Mouse (Mus musculus): ENCODE results near the gene Tcta.
"Not testable (repeated sequence)": the region's sequence is repeated elsewhere in the genome, so short reads cannot be mapped to it uniquely, and the experiment has no call there.

Tcta gene

DNA sequence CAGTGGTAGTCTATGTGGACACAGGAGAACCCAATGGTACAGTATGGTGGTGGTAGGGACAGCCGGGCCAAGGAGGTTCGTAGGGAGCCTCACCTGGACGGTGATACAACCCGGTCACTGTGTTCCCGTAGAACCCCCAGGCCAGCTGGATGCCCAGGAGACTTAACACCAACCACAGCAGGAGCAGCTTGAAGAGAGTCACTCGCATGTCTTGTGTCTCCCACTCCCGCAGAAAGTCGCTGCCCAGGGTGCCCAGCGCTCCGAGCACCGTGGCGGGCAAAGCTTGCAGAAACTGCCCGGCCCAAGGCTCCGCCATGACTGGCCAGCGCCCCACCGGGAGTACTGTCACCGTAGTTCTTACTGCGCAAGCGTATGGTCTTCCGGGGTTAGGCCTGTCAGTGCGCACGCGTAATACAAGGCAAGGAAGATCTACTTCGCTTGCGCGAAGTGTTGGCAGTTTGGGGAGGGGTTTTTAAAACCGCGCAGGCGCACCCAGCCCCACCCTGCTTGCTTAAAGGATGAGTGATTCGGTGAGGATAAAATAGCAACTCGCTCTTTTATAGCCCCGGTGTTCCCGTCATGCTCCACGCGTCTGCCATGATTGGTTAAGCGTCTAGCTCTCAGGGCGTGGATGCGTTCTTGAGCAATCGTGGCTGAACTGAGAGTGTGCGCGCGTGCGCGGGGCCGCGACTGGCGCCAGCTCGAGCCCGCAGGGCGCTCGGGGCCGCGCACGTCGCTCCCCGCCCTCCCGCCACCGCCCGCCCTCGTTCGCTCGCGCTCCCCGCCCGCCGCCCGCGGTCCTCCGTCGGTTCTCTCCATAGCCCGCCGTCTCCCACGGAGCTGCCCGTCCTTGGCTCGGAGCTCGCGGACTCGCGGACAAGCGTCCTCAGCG is at the start of gene Tcta, which contains the start of gene Rhoa:
Tcta (minus strand) TSS at position 532 of the 892 bp plus-strand sequence.
Rhoa (plus strand) TSS at position 501 of the 892 bp plus-strand sequence.
- DNase-seq (ENCODE audit: low read depth, low spot score) = peak; percentile 99

- DNase-seq (ENCODE audit: low read depth, low spot score) = no peak
Observed at GRCm38 (mm10) chr9:108349727-108350126, 43.8 kb upstream of the Tcta start.

DNA sequence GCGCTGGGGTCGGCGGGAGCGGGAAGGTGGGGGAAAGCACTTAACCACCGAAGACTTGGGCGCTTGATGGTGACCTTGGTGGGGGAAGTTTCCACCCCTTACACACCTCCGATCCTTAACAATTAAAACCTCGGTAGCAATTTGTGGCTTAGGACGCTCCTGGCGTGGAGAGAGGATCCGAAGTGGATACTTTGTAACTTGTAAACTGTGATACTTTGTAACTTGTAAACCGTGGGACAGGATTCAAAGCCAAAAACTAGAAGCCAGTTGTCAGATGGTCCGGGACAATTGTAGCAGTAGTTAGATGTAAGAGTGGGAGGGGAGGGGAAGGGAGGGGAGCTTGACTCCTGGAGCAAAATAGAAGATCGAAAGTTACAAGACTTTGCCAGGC is 42.3 kb upstream of the Tcta start:
- peak; percentile 36 for DNase-seq (ENCODE audit: low read depth, low spot score)

DNA sequence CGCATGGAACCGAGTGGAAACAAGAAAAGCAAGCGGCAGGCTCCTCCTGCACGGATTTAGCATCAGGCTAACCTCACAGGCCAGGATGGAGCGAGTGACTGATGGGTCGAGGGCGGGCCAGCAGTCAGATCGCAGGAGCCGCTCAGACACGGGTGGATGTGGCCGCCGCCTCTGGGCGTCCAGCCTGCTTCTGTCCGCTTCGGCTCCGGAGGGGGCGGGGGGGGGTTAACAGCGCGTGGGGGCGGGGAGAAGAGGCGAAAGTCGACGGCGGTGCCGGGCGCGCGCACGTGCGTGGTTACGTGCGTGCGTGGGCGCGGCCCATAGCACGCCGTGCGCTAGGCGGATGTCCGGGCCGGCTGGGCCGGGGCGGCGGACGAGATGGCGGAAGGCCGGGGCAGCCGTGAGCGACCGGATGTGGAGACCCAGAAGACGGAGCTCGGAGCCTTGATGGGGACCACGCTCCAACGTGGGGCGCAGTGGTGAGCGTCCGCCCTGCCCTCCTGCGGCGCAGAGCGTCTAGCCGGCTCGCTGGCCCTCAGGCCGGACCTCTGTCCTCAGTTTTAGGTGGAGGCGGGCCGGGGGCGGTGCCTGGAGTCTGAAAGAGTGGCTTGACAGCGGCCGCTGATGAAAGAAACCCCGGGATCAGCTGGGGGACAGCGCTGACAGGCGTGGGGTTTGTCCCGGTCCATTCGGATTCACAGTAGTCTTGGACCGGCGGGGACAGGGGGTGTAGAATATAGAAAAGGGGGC is 41.8 kb upstream of the Tcta start, which contains the start of gene Usp4:
Usp4 (plus strand) TSS at position 314 of the 750 bp plus-strand sequence.
- peak; percentile 92 for DNase-seq (ENCODE audit: low read depth, low spot score)

- no peak for DNase-seq (ENCODE audit: low read depth, low spot score)
Observed at GRCm38 (mm10) chr9:108347024-108347423, 41.1 kb upstream of the Tcta start.

DNA sequence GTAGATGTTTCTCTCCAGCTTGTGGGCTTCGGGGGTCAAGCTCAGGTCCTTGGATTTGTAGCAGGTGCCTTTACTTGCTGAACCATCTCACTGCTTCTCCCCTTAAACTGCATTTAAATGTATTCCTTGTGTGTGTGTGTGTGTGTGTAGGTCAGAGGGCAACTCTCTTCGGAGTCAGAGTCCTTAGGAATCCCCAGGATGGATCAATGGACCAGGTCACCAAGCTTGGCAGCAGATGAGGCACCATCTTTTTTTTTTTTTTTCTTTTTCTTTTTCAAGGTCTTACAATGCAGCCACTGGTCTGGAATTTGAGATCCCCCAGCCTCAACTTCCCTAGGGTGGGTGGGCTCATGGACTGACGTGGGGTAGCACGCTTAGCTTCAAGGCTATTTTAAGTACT is 38.5 kb upstream of the Tcta start:
- no peak for DNase-seq (ENCODE audit: low read depth, low spot score)

GRCm38 (mm10) chr9:108343835-108344234 is 37.9 kb upstream of the Tcta start:
- no peak for DNase-seq (ENCODE audit: low read depth, low spot score)

DNA sequence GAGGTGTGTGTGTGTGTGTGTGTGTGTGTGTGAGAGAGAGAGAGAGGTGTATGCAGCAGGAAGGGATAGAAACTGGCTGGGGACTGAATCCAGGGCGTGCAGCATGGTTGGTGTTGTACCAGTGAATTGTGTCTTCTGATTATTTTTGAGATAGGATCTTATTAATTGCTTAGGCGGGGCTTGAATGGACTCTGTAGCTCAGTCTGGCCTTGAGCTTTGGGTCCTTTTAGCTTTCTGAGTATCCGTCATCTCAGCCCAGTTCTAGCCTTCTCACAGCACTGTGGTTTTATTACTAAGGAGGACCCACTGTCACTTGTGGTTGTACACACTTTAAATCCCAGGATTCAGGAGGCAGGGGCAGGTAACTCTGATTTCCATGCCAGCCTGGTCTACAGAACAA is 37.4 kb upstream of the Tcta start:
- no peak for DNase-seq (ENCODE audit: low read depth, low spot score)

DNA sequence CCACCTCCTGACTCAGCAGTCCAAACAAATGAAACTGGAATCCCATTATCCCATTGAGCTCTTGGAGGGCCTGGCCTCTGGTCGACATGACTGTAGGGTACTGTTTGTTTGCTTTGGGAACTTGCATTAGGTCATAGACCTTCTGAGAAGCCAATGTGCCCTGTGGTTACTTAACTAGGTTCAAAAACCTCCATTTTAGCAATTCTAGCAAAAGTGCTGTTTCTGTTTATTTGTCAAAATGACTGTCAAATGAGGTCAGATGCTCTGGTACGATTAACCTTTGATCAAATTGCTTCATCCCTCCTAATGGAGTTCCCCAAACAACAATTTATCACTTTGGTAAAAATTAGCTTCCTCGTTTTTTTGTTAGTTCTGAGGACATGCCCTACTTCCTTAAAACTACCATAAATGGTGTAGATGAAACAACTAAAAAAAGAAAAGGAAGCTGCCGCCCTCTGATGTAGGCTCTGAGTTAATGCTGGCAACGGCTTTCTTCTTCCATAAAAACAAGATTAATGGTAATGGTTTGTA is 36.4 kb upstream of the Tcta start:
- peak; percentile 38 for DNase-seq (ENCODE audit: low read depth, low spot score)

DNA sequence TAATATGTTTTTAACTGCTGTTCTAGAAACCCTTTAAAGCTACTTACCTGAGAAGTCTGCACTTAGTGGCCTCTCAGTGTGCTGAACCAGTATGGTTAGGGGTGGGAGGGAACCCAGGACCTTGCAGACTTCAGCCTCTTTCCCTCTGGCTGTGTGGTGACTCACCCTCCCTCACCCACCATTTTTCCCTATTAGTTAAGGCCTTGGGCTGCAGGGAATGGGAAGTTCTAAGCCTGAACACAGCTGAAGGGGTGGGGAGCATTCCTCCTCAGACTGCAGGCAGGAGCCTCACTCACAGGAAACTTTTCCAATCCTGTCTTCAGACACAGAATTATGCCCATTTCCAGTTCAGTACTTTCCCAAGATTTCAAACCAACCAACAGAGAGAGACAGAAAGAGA is 35.8 kb upstream of the Tcta start:
- DNase-seq (ENCODE audit: low read depth, low spot score) = no peak

GRCm38 (mm10) chr9:108341139-108341475 is 35.1 kb upstream of the Tcta start:
- no peak for DNase-seq (ENCODE audit: low read depth, low spot score)

GRCm38 (mm10) chr9:108340258-108341138 is 34.5 kb upstream of the Tcta start:
- peak; percentile 22 for DNase-seq (ENCODE audit: low read depth, low spot score)

DNA sequence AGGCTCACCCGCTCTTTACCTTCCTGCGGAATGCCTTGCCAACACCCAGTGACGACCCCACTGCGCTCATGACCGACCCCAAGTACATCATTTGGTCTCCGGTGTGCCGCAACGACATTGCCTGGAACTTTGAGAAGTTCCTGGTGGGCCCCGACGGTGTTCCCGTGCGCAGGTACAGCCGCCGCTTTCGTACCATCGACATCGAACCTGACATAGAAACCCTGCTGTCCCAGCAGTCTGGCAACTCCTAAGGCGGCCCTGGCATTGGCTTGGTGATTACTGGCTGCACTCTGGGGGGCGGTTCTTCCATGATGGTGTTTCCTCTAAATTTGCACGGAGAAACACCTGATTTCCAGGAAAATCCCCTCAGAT is 33.9 kb upstream of the Tcta start:
- peak; percentile 33 for DNase-seq (ENCODE audit: low read depth, low spot score)

DNA sequence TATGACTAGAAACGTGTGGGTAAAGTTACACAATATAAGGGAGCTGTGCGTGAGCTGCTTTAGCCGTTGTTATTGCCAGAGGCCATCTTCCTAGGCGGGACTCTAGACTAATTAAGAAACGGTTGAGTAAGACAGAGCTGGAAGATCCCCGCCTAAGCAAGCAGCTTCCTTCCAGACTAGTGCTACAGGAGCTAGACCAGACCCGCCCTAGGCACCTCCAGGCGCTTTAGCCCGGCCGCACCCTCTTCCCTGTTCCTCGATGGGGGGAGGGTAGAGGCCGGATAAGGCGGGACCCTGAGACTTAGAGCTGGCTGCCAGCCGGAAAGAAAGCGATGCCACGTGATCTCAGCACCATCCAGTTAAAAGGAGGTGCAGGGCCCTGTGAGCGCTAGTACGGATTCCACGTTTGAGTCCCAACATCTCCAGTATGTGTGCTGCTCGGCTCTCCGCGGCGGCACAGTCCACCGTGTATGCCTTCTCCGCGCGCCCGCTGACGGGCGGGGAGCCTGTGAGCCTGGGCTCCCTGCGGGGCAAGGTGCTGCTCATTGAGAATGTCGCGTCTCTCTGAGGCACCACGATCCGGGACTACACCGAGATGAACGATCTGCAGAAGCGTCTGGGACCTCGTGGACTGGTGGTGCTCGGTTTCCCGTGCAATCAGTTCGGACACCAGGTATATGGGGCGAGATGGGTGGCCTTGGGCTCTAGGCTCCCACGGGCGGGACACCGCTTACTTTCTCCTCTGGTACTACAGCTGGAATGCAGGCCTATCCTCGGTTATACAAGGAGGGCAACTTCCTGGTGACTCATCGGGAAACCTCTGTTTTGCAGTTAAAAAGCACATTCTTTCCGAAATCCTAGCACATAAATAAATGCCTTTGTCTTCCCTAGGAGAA is 33.2 kb upstream of the Tcta start, which contains the start of gene Gpx1:
Gpx1 (plus strand) TSS at position 18 of the 896 bp plus-strand sequence.
- peak; percentile 93 for DNase-seq (ENCODE audit: low read depth, low spot score)

DNA sequence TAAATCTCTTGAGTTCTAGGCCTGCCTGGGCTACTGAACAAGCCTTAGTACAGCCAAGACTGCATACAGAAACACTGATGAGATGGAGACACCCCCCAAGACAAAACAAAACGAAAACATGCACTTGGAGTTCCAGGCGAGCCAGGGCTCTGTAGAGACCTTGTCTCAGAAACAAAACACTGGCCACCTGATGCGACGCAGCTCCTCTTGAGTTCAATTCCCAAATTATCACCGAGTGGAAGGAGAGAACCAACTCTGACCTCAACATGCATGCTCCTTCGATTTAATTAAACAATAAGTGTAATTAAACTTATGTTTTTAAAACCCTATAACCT is 32.6 kb upstream of the Tcta start:
- peak; percentile 28 for DNase-seq (ENCODE audit: low read depth, low spot score)

GRCm38 (mm10) chr9:108337848-108338550 is 32.0 kb upstream of the Tcta start:
- DNase-seq (ENCODE audit: low read depth, low spot score) = no peak

GRCm38 (mm10) chr9:108325811-108326210 is 19.9 kb upstream of the Tcta start:
- no peak for DNase-seq (ENCODE audit: low read depth, low spot score)

GRCm38 (mm10) chr9:108324784-108325183 is 18.8 kb upstream of the Tcta start:
- no peak for DNase-seq (ENCODE audit: low read depth, low spot score)

GRCm38 (mm10) chr9:108322054-108322453 is 16.1 kb upstream of the Tcta start:
- DNase-seq (ENCODE audit: low read depth, low spot score) = not testable (repeated sequence)

DNA sequence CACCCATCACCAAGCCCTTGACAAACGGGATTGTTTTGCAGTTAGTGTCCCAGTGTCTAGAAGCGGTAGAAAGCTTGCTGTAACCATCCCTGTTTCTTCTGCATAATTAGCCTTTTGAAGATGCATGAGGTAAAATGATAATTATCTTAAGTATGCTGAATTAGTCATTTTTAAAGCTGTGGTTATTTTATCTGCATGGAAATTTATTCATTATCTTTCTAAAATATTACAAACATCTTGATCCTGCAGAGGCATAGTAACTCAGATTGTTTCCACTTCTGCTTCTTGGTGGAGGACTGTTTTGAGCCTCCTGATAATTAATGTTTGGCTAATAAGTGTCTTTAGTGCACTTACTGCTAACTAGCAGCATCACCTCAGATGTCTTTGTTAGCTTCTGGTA is 12.5 kb upstream of the Tcta start:
- DNase-seq (ENCODE audit: low read depth, low spot score) = no peak
